Mouse (Mus musculus) cerebellum, postnatal 4 days (tissue): ENCODE results near the gene Sstr5.
A peak's percentile ranks its signal among the peaks of the same experiment; 100 is the strongest.

ENCODE experiments used
- DNase-seq, 2 experiments: peaks; one replicate each; pipeline ENCODE4 v3.0.0; 2022; ENCODE audit warnings: low spot score in 2 of 2, mixed read lengths in 1 of 2

Sstr5 gene

GRCm38 (mm10) chr17:25497013-25497412 is at the start of gene Sstr5:
Gene Sstr5 (minus strand): TSS chr17:25497288.
- no peak for DNase-seq

- DNase-seq: no peak
Observed at GRCm38 (mm10) chr17:25541768-25542167, 44.7 kb upstream of the Sstr5 start.

GRCm38 (mm10) chr17:25540731-25541130 is 43.6 kb upstream of the Sstr5 start:
- DNase-seq: no peak

DNA sequence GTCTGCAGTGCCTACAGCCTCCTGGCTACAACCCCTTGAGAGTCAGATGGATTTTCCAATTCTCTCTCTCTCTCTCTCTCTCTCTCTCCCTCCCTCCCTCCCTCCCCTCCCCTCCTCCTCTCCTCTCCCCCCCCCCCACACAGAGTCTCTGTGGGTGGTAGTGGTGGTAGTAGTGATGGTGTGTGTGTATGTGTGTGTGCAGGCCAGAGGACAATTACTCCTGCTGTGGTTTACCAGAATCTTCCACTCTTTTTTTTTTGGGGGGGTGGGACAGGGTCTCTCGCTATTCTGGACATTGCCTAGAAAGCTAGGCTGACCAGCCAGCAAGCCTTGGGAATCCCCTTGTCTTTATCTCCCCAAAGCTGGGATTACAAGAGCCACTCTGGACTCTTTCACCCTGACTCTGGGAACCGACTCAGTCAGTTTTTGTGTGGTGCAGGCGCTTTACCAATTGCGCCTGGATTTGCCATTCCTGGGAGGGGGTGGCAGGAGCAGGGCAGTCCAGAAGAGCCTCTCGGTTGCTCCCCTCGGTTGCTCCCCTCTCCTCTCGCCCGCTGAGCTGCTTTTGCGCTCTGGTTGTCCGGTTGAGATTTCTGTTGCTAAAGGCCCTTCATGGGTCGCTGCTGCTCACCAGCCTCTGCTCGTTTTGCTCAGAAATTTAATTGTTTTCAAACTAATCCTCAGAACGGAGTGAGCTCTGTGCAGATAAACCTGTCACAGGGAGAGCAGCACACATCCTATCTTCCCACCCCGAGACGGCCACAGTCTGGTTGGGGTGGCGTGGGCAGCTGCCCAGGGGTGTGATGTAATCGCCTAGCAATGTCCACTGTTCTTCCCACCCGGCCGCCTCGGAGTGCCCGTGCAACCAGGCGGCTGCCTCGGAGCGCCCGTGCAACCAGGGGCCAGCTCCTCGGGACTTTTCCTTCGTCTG is 42.1 kb upstream of the Sstr5 start:
- peak in 1 of 2 experiments; percentile 35 for DNase-seq

- DNase-seq: peak in 1 of 2 experiments; percentile 44
Observed at GRCm38 (mm10) chr17:25530357-25531022, 33.4 kb upstream of the Sstr5 start.

DNA sequence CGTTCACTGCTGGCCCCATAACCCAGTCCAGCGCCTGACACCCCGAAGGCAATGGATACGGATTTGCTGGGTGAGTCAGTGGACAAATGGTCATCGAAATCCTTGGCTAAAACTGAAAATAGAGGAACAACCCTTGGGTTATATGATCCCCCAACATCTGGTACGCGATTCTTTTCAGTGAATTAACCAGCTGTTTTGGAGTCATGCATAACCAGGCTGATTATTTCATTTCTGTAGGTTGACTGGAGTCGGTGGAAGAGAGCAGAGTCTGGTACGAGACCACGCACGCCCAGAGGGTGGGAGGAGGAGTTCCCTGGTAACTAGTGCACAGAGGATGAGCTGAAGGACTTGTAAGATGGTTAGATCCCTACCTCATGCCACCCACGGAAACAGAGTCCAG is 25.0 kb upstream of the Sstr5 start:
- no peak for DNase-seq

DNA sequence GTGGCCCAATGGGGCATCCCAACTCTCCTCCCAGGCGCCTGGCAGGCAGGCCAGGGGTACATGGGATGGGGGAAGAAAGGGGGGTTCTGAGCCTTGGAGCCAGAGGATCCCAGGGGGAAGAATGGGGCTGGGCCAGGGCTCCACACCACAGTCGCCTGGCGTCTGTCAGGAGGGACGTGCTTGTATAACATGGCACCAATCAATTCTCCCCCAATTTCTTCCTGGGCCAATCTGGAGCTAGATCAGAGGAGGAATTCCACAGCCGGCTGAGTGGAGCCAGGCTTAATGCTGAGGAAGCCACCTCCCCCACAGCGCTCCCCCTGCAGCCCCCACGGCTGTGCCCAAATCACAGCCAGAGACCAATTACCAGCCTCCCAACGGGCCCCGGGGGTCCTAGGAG is 23.4 kb upstream of the Sstr5 start:
- no peak for DNase-seq

DNA sequence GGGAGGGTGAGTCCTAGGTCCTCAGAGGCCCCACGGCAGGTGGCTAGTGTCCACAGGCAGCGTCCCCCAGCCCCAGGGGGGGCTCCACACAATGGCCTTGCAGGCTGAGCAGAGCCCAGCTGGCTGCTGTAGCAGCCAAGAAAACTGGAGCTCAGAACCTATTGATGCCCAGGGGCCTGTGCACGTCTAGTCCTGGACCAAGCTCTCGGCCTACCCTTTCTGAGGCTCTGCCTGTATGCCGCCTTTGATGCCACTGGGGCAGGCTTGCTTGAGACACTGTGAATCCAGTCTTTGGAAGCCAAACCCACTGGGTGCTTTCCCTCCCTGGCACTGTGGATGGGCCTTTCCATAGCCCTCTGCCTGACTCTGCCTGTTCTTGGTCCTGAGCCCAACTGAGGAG is 22.4 kb upstream of the Sstr5 start:
- DNase-seq: no peak

GRCm38 (mm10) chr17:25518144-25518543 is 21.1 kb upstream of the Sstr5 start:
- no peak for DNase-seq

GRCm38 (mm10) chr17:25516315-25516714 is 19.2 kb upstream of the Sstr5 start:
- no peak for DNase-seq

DNA sequence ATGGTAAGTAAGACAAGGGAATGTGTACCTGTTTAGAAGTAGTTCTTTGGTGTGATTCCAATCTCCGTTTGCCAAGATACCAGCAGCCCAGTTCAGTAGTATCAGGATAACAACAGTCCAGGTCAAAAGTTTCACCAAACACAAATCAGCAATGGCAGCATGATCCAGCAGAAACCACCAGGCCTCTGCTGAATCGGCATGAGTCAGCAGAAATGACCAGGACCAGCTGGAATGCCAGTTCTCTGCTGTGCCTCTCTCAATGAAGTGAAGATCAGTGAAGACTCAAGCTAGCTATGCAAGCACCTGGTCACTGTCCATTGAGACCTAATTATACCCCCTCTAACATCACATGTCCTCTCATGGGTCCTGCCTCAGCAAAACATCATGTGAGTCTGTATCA is 17.0 kb upstream of the Sstr5 start:
- DNase-seq: no peak

DNA sequence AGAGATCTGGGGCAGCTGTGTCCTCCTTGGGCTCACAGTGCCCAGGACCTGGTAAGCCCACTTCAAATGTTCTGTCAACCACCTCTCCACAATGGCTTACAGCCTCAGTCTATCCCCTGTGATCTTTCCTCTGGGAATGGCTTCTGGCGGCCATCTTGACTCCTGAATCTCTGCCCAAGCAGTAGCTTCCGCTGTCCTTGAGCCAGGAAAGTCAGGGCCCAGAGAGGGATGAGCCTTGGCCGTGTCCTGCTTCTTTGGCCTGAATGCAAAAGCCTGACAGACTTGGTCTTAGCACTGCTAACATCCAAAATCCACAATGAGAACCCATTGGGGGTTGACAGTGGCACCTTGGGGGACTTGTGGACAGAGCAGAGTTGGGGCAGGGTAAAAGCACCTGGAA is 14.8 kb upstream of the Sstr5 start:
- DNase-seq: no peak

- no peak for DNase-seq
Observed at GRCm38 (mm10) chr17:25510074-25510830, 13.2 kb upstream of the Sstr5 start.

DNA sequence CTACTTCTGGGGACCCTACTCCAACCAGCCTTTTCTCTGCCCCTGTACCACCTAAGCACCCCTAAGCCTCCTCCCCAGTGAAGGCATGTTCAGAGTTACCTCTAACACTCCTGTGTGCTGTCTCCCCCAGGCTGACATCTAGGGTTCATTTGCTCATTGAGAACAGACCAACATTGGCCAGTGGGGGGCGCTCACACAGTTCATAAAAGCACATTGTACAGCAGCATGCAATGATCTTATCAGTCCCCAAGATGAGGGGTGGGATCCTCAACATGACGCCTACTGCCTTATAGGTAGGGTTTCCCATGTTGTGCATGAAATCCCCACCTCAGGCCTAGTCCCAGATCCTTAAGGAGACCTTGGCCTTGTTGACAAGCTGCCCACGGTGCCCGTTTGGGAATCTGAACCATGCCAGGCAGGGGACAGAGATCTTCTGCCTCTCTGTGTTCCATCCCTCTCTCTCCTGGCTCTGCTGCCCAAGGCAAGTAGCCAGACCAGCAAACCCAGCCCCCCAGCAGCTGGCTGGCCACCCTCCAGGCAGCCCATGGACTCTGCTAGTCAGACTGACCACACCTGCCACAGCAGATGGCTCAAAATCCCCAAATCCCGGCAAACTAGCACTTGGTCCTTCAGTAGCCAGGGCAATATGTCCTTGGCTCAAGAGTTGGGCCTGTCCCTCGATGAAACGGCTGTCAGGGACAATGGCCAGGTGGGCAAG is 11.9 kb upstream of the Sstr5 start:
- DNase-seq: peak; percentile 54 to 81

DNA sequence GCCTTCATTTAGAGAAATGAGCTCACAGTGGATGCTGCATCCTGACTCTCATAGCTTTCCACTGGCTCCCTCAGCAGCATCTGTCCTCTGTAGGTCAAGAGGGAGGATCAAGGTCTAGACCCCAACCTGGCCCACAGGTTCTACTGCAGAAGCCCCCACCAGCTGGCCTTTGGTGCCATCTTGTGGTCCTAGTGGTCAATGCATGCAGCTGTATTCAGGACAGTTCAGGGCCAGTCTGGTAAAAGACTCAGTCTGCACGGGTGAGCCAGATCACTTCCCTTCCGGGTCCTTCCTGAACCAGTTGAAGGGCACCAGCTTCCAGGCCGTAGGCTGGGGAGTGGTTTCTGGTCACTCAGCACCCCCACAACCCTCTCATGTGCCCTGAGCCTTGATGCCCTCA is 10.7 kb upstream of the Sstr5 start:
- DNase-seq: peak; percentile 68 to 86

DNA sequence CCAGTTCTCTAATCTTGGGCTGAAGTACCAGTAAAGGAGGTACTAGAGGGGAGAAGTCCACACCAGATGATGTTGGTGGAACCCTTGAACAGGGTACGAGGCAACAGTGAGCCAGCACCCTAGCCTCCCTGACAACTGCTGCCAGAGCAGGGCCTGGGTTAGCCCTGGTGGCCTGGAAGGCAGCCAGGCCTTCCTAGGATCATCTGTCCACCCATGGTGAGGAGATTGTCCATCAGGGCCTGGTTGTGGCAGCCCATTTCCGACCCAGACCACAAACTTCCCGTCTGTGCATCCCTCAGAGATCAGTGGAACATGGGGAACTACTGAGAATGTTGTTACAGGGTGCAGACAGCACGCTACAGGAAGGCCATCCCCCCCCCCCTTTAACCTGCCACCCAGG is 5.5 kb upstream of the Sstr5 start:
- no peak for DNase-seq

GRCm38 (mm10) chr17:25482092-25482491 is 15.0 kb downstream of the Sstr5 start:
- no peak for DNase-seq

DNA sequence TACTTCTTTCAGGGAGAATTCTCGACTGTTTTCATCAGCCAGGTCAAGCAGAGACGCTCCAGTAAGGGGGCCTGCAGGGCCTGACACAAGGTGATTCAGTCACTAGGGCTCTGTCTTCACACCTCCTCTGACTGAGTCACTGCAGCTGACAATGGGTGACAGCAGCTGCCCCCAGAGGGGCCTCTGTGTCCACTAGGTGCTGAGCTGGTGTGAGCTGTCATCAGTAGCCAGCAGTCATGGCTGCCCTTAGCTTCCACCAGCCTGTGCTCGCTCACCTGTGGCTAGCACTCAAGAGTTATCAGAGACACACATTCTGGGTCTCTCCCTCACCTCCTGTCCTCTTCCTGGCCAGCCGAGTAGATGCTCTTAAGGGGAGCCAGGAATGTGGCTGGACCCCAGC is 16.3 kb downstream of the Sstr5 start:
- DNase-seq: no peak

DNA sequence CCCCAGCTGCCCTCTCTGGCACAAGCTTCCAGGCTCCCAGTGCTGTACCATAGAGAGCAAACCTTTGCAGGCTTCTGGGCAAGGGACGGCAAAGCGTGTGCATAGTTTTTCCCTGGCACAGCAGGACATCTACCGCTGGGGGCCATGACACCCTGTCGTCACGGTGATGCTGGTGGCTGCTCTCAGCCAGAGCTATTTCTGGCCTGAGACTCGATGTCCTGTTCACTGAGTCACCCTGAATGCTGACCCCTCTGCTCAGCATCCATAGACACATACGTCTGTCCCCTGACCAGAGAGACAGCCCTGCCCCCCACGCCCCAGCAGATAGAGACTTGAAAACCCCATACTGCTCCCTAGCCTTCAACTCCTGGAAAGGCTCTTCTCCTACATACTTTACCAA is 16.9 kb downstream of the Sstr5 start:
- no peak for DNase-seq

DNA sequence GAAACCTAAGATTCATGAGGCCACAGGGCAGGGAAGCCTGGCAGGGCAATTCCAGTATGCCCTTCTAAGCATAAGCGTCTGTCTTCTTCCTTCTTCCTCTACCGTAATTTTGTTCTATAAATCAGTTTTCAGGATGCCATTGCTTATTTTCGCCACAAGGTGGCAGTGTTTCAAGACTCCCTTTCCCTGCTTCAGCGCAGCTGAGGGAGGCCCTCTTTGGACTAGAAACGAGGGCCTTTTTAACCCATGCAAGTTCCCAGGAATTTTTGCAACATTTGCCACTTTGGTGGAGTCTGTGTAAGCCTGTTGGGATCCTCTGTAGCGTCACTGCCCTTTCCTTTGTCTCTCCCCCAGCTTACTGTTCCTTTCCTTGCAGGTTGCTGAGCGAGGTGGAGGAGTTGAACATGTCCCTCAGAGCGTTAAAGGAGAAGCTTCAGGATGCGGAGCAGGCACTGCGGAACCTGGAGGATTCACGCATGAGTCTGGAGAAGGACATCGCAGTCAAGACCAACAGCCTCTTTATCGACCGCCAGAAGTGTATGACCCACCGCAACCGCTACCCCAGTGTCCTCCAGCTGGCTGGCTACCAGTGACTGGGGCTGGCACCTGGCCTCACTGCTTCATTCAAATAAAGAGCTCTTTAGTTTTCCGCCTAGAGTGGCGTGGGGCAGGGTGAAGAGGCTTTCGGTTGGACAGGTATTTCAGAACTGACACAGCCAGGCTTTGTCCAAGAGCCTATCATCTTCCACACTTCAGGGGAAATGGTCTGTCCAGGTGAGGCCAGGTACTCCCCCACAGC is 20.9 kb downstream of the Sstr5 start:
- peak in 1 of 2 experiments; percentile 64 for DNase-seq
